Mouse (Mus musculus): Measurements from ENCODE around the gene Grik5.

DNA sequence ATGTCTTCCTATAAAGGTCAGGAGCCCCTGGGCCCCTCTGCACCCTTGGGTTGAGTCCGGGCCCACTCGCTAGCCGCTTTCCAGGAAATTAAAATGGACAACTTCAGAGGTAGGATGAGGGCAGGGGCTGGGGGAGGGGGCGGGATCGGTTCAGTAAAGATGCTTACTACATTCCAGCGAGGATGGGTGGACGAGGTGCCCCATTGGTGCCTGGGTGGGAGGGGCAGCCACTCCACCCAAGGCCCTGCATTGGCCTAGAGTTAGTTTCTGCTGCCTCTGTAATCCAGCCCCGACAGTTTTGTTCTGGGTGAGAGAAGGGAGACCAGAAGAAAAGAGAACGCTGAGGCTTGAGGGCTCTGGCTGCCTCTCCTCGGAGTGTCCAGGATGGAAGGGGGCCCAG, 17.7 kb upstream of the Grik5 start:
- no peak for TF ChIP-seq CTCF (conservative IDR thresholded peaks at IDR 0.05; ENCODE audit: low read length)
- no peak for TF ChIP-seq POU5F1 (IDR thresholded peaks at IDR 0.05; ENCODE audit: borderline replicate concordance, low read length)
- TF ChIP-seq NANOG (IDR thresholded peaks at IDR 0.05; ENCODE audit: borderline replicate concordance, low read length) = no peak

Measured in E14TG2a.4 (cell line).